Mouse (Mus musculus) kidney, postnatal 14 days (tissue): ENCODE measurements around the gene Galr2.

Experiments
- DNase-seq: peaks from one replicate; pipeline ENCODE4 v3.0.0; 2022; ENCODE audit warnings: mixed read lengths

Gene Galr2

GRCm38 (mm10) chr11:116307762-116308531, 27.2 kb downstream of the Galr2 start:
- DNase-seq, result no peak

- DNase-seq, result no peak
Observed at GRCm38 (mm10) chr11:116309601-116310000, 28.9 kb downstream of the Galr2 start.

DNA sequence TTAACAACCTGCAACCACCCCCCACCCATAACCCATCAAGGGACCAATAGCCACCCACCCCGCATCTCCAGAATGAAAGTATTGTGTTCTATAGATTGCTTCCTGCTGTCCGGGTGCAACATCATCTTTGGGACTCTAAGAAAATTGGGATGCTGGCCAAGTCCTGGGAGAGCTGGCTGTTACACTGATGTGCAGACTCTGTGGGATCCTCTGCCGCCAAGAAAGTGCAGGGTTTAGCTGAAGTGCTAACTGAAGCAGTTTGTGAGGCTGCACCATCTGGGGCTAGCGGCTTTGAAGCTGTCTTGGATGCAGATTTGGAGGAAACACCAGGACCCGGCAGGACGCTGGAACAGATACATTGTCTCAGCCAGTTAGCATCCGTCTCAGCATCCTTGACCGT, 30.4 kb downstream of the Galr2 start:
- no peak for DNase-seq

DNA sequence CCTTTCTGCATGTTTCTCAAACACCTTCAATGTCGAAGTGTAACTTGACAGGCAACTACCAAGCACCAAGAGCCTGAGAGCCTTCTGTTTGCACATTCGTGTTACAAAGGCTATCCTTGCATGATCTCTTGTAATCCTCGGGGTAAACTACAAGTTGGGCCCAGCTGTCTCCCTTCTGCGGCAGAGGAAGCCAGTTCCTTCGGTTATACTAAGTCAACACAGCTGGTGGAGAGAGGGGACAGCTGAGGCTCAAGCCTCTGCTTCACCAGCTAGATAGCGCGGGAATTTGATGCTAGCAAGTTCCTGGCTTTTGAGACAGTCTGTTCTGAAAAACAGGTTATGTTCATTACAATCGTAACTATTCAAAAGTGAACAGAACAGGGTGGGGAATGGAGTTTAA, 31.6 kb downstream of the Galr2 start:
- DNase-seq, result no peak

DNA sequence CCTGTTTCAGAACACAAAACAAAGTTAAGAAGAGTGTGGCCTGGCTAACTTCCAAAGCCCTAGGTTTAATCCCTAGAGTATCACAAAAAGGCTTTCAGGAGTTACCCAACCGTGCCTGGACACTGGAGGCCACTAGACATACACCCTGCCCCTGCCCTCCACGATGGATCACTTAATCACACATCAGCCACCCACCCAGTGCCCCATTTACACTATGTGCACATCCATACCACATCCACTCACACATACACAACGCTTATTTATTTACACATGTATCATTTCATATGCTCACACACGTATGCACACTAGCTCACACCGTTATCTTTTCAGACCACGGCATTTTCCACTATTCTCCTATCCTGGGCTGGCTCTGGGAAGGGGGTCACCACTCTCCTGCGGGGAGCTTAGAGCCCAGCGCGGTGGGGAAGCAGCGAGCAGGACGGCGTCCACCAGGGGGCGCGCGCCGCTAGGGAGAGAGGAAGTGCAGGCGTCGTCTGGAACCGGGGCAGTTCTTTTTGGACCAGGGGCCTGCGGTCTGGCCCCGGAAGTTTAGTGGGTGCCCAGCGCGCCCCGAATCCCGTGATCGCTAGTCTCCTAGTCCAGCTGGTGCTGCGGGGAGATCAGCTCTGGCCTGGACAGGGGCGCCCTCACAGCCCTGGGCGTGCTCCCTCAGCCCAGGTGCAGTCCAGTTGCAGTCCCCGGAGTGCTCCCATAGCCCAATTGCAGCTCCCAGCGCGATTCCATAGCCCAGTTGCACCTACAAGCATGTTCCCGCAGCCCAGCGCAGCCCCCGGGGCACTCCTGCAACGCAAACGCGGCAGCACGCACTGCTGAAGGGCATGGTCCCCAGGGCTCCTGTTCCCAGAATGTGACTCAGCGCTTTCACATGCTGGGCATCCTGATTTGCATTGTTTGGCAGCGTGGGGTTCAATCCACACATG, 38.2 kb downstream of the Galr2 start:
- DNase-seq, result peak; percentile 87

- peak; percentile 25 for DNase-seq
Observed at GRCm38 (mm10) chr11:116326963-116327603, 46.3 kb downstream of the Galr2 start.

GRCm38 (mm10) chr11:116329314-116330210, 48.8 kb downstream of the Galr2 start:
- DNase-seq, result peak; percentile 79

DNA sequence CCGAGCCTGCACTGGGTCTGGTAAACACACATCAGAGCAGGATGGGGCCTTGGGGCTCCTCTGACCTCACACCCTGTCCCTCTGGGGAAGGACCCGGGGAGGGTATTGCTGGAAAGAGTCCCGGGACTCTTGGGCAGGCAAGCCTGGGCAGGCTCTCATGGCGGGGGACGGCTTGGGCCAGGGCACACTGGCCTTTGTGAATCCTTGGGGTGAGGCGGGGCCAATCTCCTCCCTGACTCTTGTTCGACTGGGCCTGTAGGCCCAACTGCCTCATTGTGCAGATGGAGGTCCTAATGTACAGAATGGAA, 49.4 kb downstream of the Galr2 start:
- no peak for DNase-seq

DNA sequence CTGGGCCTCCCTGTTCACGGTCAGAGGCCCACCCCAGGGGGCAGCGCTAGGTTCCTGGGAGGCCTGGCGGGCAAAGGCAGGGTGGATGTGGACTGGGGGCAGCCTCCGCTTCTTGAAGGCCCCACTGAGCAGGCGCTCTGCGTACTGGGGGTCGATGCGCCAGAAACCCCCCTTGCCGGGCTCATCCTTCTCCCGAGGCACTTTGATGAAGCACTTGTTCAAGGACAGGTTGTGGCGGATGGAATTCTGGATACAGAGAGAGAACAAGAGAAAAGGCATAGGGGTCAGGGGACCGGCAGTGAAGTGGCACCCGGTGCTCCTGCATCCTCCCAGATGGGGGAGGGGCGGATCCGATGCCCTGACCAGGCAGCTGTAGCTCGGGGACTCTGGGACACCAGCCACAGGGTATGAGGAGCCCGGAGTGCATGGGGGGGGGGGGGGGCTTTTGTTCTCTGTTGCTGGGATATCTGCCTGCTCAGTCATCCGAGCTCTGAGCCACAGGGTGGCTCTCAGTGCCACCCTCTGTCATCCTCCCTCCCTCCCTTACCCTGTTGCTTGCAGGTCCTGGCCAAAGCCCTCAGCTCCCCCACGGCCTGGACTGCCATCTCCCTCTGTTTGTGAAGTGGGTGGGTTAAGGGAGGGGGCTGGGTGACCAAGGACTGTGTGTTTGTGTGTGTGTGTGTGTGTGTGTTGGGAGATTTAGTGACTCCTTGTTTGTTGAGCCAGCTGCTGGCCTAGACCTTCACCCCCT, 51.7 kb downstream of the Galr2 start:
- DNase-seq, result peak; percentile 60

- no peak for DNase-seq
Observed at GRCm38 (mm10) chr11:116332983-116333270, 52.2 kb downstream of the Galr2 start.
